Comparison of ENCODE assay signal across 9 mouse cellular contexts in the genomic region with DNA sequence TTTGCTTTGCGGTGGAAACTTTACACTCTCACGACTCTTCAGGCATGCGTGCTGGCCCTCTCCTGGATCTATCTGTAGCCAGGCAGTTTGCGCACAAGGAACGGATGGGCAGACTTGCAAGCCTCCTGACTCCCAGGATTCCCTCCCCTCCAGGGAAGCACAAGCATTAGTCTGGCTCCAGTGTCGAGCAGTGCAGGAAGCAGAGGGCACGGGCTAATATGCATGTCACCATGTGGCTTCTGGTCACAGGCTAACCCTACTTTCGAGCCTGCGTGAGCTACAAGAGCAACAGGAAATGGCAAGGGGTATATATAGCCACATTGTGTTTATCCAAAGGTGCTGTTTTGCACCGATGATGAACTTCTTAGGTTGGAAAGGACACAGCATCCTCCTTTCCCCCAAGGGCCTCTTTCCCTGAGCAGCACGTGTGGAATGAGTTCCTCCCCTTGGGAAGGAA. TPM values are rescaled to one million over a fixed set of nuclear protein-coding genes. Genes with fewer than 3 reads are reported as not detected.
A peak's percentile ranks its signal among the peaks of the same experiment; 100 is the strongest.
DNase-seq lines count a peak whose midpoint lies in the region; ATAC-seq and TF ChIP-seq lines count a peak whose summit lies in the region.
"Had no signal": no experiment of that assay in that cellular context is flagged by ENCODE, and none has a peak within 500 bp of the region (broad histone marks: within the 10 kb centered on the region; RNA-seq: fewer than 3 reads in every experiment).

No protein-coding gene starts in this region.

- 0 out of 2 replicates have a peak, but pooled peaks cover 5% of the 10 kb centered on the region for H3K4me1 ChIP-seq in stomach, embryonic 15.5 days
- no peaks in the 10 kb centered on the region for H3K4me1 ChIP-seq in stomach, postnatal 0 days (replicated peaks; ENCODE audit: control insufficient read depth, insufficient read depth)
- H3K4me1 ChIP-seq in kidney, postnatal 0 days (replicated peaks; ENCODE audit: insufficient read depth, low read length), result peaks cover 23% of the 10 kb centered on the region; the same call in 1 of the 2 replicates
- H3K4me1 ChIP-seq: hindbrain, embryonic 15.5 days had no signal

- no peak for TF ChIP-seq CTCF in stomach, postnatal 0 days (IDR thresholded peaks at IDR 0.05; ENCODE audit: low read depth)
- TF ChIP-seq CTCF in kidney, postnatal 0 days (IDR thresholded peaks at IDR 0.05; ENCODE audit: low read depth), result no peak

- H3K4me3 ChIP-seq in stomach, embryonic 15.5 days (replicated peaks), result no peak overlapping the region
- H3K4me3 ChIP-seq in stomach, postnatal 0 days (ENCODE audit: low read depth, low read length), result no peak overlapping the region
- H3K4me3 ChIP-seq in kidney, postnatal 0 days (replicated peaks; ENCODE audit: low read depth, low read length), result no peak overlapping the region
- H3K4me3 ChIP-seq: hindbrain, embryonic 15.5 days had no signal

- DNase-seq in embryo, embryonic 10 days (ENCODE audit: low spot score), result peak; percentile 44
- DNase-seq in embryo, embryonic 11 days, result no peak
- DNase-seq in stomach, postnatal 0 days (ENCODE audit: low spot score), result no peak
- peak; percentile 65 for DNase-seq in kidney, postnatal 0 days (ENCODE audit: low spot score)
- DNase-seq in thymus, postnatal 4 days, result peak; percentile 61
- DNase-seq in testis, postnatal 14 days (ENCODE audit: low spot score), result no peak
- DNase-seq in ovary, adult 18-20 months (ENCODE audit: low spot score), result no peak

- no peaks in the 10 kb centered on the region for H3K27me3 ChIP-seq in stomach, embryonic 15.5 days (replicated peaks)
- H3K27me3 ChIP-seq in stomach, postnatal 0 days (ENCODE audit: control insufficient read depth, insufficient read depth, low read length), result no peaks in the 10 kb centered on the region
- no peaks in the 10 kb centered on the region for H3K27me3 ChIP-seq in kidney, postnatal 0 days (ENCODE audit: insufficient read depth, low read length)
- H3K27me3 ChIP-seq: hindbrain, embryonic 15.5 days had no signal

- no peaks in the 10 kb centered on the region for H3K9me3 ChIP-seq in stomach, embryonic 15.5 days
- no peaks in the 10 kb centered on the region for H3K9me3 ChIP-seq in stomach, postnatal 0 days (ENCODE audit: control insufficient read depth, low read length)
- no peaks in the 10 kb centered on the region for H3K9me3 ChIP-seq in kidney, postnatal 0 days (replicated peaks; ENCODE audit: low read length)
- H3K9me3 ChIP-seq: hindbrain, embryonic 15.5 days had no signal

- 54% methylated on average over 11 of the region's 11 CpGs for WGBS in stomach, embryonic 15.5 days
- 63% methylated on average over 11 of the region's 11 CpGs for WGBS in stomach, postnatal 0 days
- WGBS in kidney, postnatal 0 days, result 35% methylated on average over 11 of the region's 11 CpGs

- no peak overlapping the region for H3K9ac ChIP-seq in stomach, embryonic 15.5 days
- no peak overlapping the region for H3K9ac ChIP-seq in stomach, postnatal 0 days (ENCODE audit: low read length)
- H3K9ac ChIP-seq in kidney, postnatal 0 days (ENCODE audit: low read depth, low read length), result no peak overlapping the region
- H3K9ac ChIP-seq: hindbrain, embryonic 15.5 days had no signal

- no peak; the same call in 1 of the 2 replicates for ATAC-seq in stomach, embryonic 15.5 days (ENCODE audit: insufficient read depth, low FRiP score, low read depth)
- no peak for ATAC-seq in stomach, postnatal 0 days (ENCODE audit: low FRiP score, low TSS enrichment)
- no peak; the same call in 1 of the 2 replicates for ATAC-seq in kidney, postnatal 0 days (replicated peaks; ENCODE audit: low FRiP score, low read depth)

- H3K27ac ChIP-seq in stomach, embryonic 15.5 days, result peak overlapping the region; percentile 32; the same call in 1 of the 2 replicates
- H3K27ac ChIP-seq in stomach, postnatal 0 days (replicated peaks), result no peak overlapping the region
- peak overlapping the region; percentile 54 for H3K27ac ChIP-seq in kidney, postnatal 0 days
- H3K27ac ChIP-seq: hindbrain, embryonic 15.5 days had no signal

- no peak overlapping the region for H3K4me2 ChIP-seq in stomach, embryonic 15.5 days
- H3K4me2 ChIP-seq in stomach, postnatal 0 days (replicated peaks; ENCODE audit: low read depth), result no peak overlapping the region
- no peak overlapping the region for H3K4me2 ChIP-seq in kidney, postnatal 0 days (ENCODE audit: low read length)
- H3K4me2 ChIP-seq: hindbrain, embryonic 15.5 days had no signal

- TF ChIP-seq EP300 in stomach, postnatal 0 days (optimal IDR thresholded peaks at IDR 0.05), result no peak

- no peaks in the 10 kb centered on the region for H3K36me3 ChIP-seq in stomach, embryonic 15.5 days
- no peaks in the 10 kb centered on the region for H3K36me3 ChIP-seq in stomach, postnatal 0 days (ENCODE audit: control insufficient read depth, insufficient read depth, low read length)
- H3K36me3 ChIP-seq in kidney, postnatal 0 days (ENCODE audit: insufficient read depth, low read length), result no peaks in the 10 kb centered on the region
- H3K36me3 ChIP-seq: hindbrain, embryonic 15.5 days had no signal

RNA-seq across cellular contexts. Expression of a gene that starts 38.6 kb away (rescaled TPM):
- 13.4 and 13.9 TPM in 2 replicates for polyA plus RNA-seq in stomach, embryonic 15.5 days (2015; fragmentation: Nextera tagmentation; extraction: Ambion mirVana)
- 4.6 and 4.9 TPM in 2 replicates for polyA plus RNA-seq in stomach, postnatal 0 days (2015; fragmentation: Nextera tagmentation; extraction: Ambion mirVana)
- 21.6 and 23.6 TPM in 2 replicates for polyA plus RNA-seq in kidney, postnatal 0 days (2015; fragmentation: Nextera tagmentation; extraction: Ambion mirVana)

Comparison
In these comparisons a context has a peak if more than half of its experiments do, and no peak if none do; other contexts are left out.
1. DNase-seq: peak in embryo, embryonic 10 days (single experiment), kidney, postnatal 0 days (single experiment) and thymus, postnatal 4 days (single experiment); none in embryo, embryonic 11 days (single experiment), stomach, postnatal 0 days (single experiment), testis, postnatal 14 days (single experiment) and ovary, adult 18-20 months (single experiment).